Mouse (Mus musculus) retina, postnatal 1 day (tissue): Measurements from ENCODE around the gene Rbp7.
"Not testable (repeated sequence)": the region's sequence is repeated elsewhere in the genome, so short reads cannot be mapped to it uniquely, and the experiment has no call there.

ENCODE experiments used
- DNase-seq: peaks from one replicate; pipeline ENCODE4 v3.0.0-alpha.2; 2012

Rbp7 gene

GRCm38 (mm10) chr4:149454263-149454662 is 515 bp downstream of the Rbp7 start:
- no peak for DNase-seq

GRCm38 (mm10) chr4:149453656-149454055 is 1.1 kb downstream of the Rbp7 start:
- peak; percentile 59 for DNase-seq

GRCm38 (mm10) chr4:149450636-149451035 is 4.1 kb downstream of the Rbp7 start:
- no peak for DNase-seq

- DNase-seq = no peak
These were observed 8.5 kb downstream of the Rbp7 start for GRCm38 (mm10) chr4:149446309-149446708.

GRCm38 (mm10) chr4:149445868-149446267 is 8.9 kb downstream of the Rbp7 start:
- peak; percentile 94 for DNase-seq

- DNase-seq = peak; percentile 98
These were observed 9.6 kb downstream of the Rbp7 start for GRCm38 (mm10) chr4:149444964-149445701.

GRCm38 (mm10) chr4:149444465-149444864 is 10.3 kb downstream of the Rbp7 start:
- no peak for DNase-seq

GRCm38 (mm10) chr4:149442436-149442835 is 12.3 kb downstream of the Rbp7 start:
- DNase-seq = no peak

- peak; percentile 84 for DNase-seq
These were observed 14.2 kb downstream of the Rbp7 start for GRCm38 (mm10) chr4:149440576-149440975.

GRCm38 (mm10) chr4:149431887-149432286 is 22.9 kb downstream of the Rbp7 start:
- DNase-seq = not testable (repeated sequence)

GRCm38 (mm10) chr4:149429592-149429991 is 25.2 kb downstream of the Rbp7 start:
- no peak for DNase-seq

GRCm38 (mm10) chr4:149426325-149427199 is 28.2 kb downstream of the Rbp7 start, which contains the start of gene Ube4b:
Gene Ube4b (minus strand): TSS chr4:149426749.
- peak; percentile 99 for DNase-seq

- no peak for DNase-seq
These were observed 28.9 kb downstream of the Rbp7 start for GRCm38 (mm10) chr4:149425801-149426292.

GRCm38 (mm10) chr4:149424755-149425154 is 30.0 kb downstream of the Rbp7 start:
- DNase-seq = no peak

GRCm38 (mm10) chr4:149417854-149418365 is 36.9 kb downstream of the Rbp7 start:
- DNase-seq = no peak

- no peak for DNase-seq
These were observed 37.8 kb downstream of the Rbp7 start for GRCm38 (mm10) chr4:149416986-149417385.

- DNase-seq = no peak
These were observed 38.4 kb downstream of the Rbp7 start for GRCm38 (mm10) chr4:149416417-149416816.

GRCm38 (mm10) chr4:149415651-149416169 is 39.1 kb downstream of the Rbp7 start:
- DNase-seq = peak; percentile 60

- DNase-seq = no peak
These were observed 40.5 kb downstream of the Rbp7 start for GRCm38 (mm10) chr4:149414259-149414658.

- no peak for DNase-seq
These were observed 45.0 kb downstream of the Rbp7 start for GRCm38 (mm10) chr4:149409759-149410158.

- DNase-seq = no peak
These were observed 46.4 kb downstream of the Rbp7 start for GRCm38 (mm10) chr4:149408331-149408730.

GRCm38 (mm10) chr4:149407461-149407860 is 47.3 kb downstream of the Rbp7 start:
- no peak for DNase-seq
